Mouse (Mus musculus): Measurements from ENCODE around the gene Wdfy2.

GRCm38 (mm10) chr14:62803204-62803603 lies 34.3 kb upstream of the Wdfy2 start:
- TF ChIP-seq FLI1 (IDR thresholded peaks at IDR 0.05; ENCODE audit: low read length) (no peak), GATA1 (IDR thresholded peaks at IDR 0.05; ENCODE audit: borderline replicate concordance, low read length) (no peak)
